Mouse (Mus musculus): Measurements from ENCODE around the gene Adamts1. TPM values are rescaled to one million over a fixed set of nuclear protein-coding genes. Genes with fewer than 3 reads are reported as not detected.

Gene Adamts1
- 0.07 TPM for polyA plus RNA-seq (2017; shearing (Covaris generic))

GRCm38 (mm10) chr16:85802954-85803353 is at the start of gene Adamts1:
Adamts1 (minus strand) TSS chr16:85803113.

Other genes with a start within 250 kb of the Adamts1 start
- not detected for gene Cyyr1, start 249.7 kb downstream of the Adamts1 start, polyA plus RNA-seq (2017; shearing (Covaris generic))
- not detected for gene Adamts5, start 98.7 kb upstream of the Adamts1 start, polyA plus RNA-seq (2017; shearing (Covaris generic))

Data from activated CD4-positive, CD25-positive, alpha-beta regulatory T cell, adult 9 weeks (primary cell).